Mouse (Mus musculus): Measurements from ENCODE around the gene Cdc14b.
"Not testable (repeated sequence)": the region's sequence is repeated elsewhere in the genome, so short reads cannot be mapped to it uniquely, and the experiment has no call there.

Cdc14b gene

GRCm38 (mm10) chr13:64273891-64274844 is 922 bp downstream of the Cdc14b start:
- DNase-seq (ENCODE audit: low read depth, low spot score) = peak; percentile 11

- DNase-seq (ENCODE audit: low read depth, low spot score) = no peak
Observed at GRCm38 (mm10) chr13:64273352-64273751, 1.7 kb downstream of the Cdc14b start.

GRCm38 (mm10) chr13:64268384-64268783 is 6.7 kb downstream of the Cdc14b start:
- DNase-seq (ENCODE audit: low read depth, low spot score) = no peak

- no peak for DNase-seq (ENCODE audit: low read depth, low spot score)
Observed at GRCm38 (mm10) chr13:64267151-64267550, 7.9 kb downstream of the Cdc14b start.

- no peak for DNase-seq (ENCODE audit: low read depth, low spot score)
Observed at GRCm38 (mm10) chr13:64264586-64264985, 10.5 kb downstream of the Cdc14b start.

- no peak for DNase-seq (ENCODE audit: low read depth, low spot score)
Observed at GRCm38 (mm10) chr13:64259903-64260302, 15.2 kb downstream of the Cdc14b start.

- DNase-seq (ENCODE audit: low read depth, low spot score) = no peak
Observed at GRCm38 (mm10) chr13:64258516-64258821, 16.6 kb downstream of the Cdc14b start.

- no peak for DNase-seq (ENCODE audit: low read depth, low spot score)
Observed at GRCm38 (mm10) chr13:64257814-64258515, 17.1 kb downstream of the Cdc14b start.

GRCm38 (mm10) chr13:64257010-64257813 is 17.9 kb downstream of the Cdc14b start:
- no peak for DNase-seq (ENCODE audit: low read depth, low spot score)

GRCm38 (mm10) chr13:64254185-64254584 is 20.9 kb downstream of the Cdc14b start:
- DNase-seq (ENCODE audit: low read depth, low spot score) = not testable (repeated sequence)

- DNase-seq (ENCODE audit: low read depth, low spot score) = no peak
Observed at GRCm38 (mm10) chr13:64253697-64254096, 21.4 kb downstream of the Cdc14b start.

GRCm38 (mm10) chr13:64252147-64252546 is 22.9 kb downstream of the Cdc14b start:
- no peak for DNase-seq (ENCODE audit: low read depth, low spot score)

GRCm38 (mm10) chr13:64250363-64250762 is 24.7 kb downstream of the Cdc14b start:
- no peak for DNase-seq (ENCODE audit: low read depth, low spot score)

GRCm38 (mm10) chr13:64248775-64249524 is 26.1 kb downstream of the Cdc14b start:
- DNase-seq (ENCODE audit: low read depth, low spot score) = peak; percentile 56

GRCm38 (mm10) chr13:64248161-64248774 is 26.8 kb downstream of the Cdc14b start:
- DNase-seq (ENCODE audit: low read depth, low spot score) = no peak

- no peak for DNase-seq (ENCODE audit: low read depth, low spot score)
Observed at GRCm38 (mm10) chr13:64246106-64246505, 29.0 kb downstream of the Cdc14b start.

GRCm38 (mm10) chr13:64244685-64245261 is 30.3 kb downstream of the Cdc14b start:
- DNase-seq (ENCODE audit: low read depth, low spot score) = no peak

GRCm38 (mm10) chr13:64242721-64243120 is 32.4 kb downstream of the Cdc14b start:
- no peak for DNase-seq (ENCODE audit: low read depth, low spot score)

GRCm38 (mm10) chr13:64240626-64241025 is 34.5 kb downstream of the Cdc14b start:
- DNase-seq (ENCODE audit: low read depth, low spot score) = no peak

GRCm38 (mm10) chr13:64237681-64238157 is 37.4 kb downstream of the Cdc14b start:
- no peak for DNase-seq (ENCODE audit: low read depth, low spot score)
